Mouse (Mus musculus) left cerebral cortex, postnatal 14 days (tissue): ENCODE measurements around the gene 2510002D24Rik. TPM values are rescaled to one million over a fixed set of nuclear protein-coding genes. Genes with fewer than 3 reads are reported as not detected.
A peak's percentile ranks its signal among the peaks of the same experiment; 100 is the strongest.
"Not testable (repeated sequence)": the region's sequence is repeated elsewhere in the genome, so short reads cannot be mapped to it uniquely, and the experiment has no call there.

Experiments
- DNase-seq, 2 experiments: peaks; one replicate each; pipeline ENCODE4 v3.0.0; 2021 to 2022; ENCODE audit warnings: low spot score in 2 of 2, mixed read lengths in 1 of 2
- intact Hi-C: fragments of 180-260 bp; cut with DNase I; formaldehyde crosslinking; loops from one replicate; pipeline ENCODE4 v1.15.1; 2025
- total RNA-seq, 2 experiments: library from RNA; stranded (reverse); gene quantifications; 2 replicates each; pipeline ENCODE4 v1.2.3; 2021

The 2510002D24Rik gene
- total RNA-seq, 2 experiments from 2014 or later: 22.1 to 26.4 TPM

DNA sequence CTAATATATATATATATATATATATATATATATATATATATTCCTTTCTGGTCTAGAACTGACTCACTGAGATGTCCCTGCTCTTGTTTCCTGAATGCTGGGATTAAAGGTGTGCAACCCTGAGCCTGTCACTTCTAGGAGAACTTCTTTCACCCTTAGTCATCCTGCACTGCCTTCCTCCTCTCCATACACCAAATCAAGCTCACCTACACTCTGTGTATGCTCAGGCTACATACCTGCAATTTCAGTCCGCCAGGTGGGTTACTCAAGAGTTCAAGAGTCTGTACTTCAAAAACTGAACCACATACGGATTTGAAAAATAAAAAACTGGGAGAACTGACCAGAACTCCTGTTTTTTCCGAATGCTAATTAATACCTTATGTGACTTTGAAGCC, 308 bp upstream of the 2510002D24Rik start:
- intact Hi-C loops: no loop called here

DNA sequence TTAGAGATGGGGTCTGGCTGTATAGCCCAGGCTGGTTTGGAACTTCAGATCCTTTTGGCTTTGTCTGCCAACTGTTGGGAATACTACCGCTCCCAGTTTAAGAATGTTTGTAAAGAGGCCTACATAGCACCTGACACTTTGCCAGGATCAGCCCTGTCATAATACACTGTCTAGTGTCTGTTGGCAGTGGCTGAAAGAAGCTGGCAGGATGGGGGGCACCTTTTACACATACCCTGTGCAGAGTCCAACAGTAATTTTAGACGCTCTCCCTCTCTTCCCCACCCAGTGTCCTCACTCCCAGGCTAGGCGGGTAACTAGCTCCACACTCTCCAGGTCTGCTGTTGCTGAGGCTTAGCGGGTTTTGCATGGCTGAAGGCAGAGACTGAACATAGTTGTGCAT, 2.0 kb downstream of the 2510002D24Rik start:
- DNase-seq: no peak
- intact Hi-C loops: no loop called here

More for the DNA sequence above, 308 bp upstream of the 2510002D24Rik start:
- DNase-seq: no peak

DNA sequence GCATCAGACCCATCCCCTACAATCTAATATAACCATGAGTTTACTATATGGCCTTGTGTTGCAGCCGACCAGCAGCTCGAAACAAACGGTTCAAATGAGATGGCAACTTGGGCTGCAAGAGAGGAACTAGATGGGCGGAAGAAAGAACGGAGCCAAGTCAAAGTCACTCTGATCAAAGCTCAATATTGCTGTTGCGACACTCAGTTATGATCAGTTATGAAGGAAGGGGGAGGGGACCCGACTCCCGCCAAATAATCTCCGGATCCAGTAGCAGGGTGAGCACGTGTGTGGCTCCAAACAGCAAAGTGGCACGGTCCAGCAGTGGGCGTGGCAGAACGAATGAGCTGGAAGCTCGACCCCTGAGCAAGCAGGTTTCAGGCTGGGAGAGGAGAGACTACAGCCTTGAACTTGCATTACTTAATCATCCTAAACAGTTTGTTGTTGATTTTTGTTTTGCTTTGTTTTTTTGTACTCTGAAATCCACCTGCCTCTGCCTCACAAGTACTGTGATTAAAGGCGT, 10.0 kb downstream of the 2510002D24Rik start:
- intact Hi-C loops: no loop called here
- no peak for DNase-seq

DNA sequence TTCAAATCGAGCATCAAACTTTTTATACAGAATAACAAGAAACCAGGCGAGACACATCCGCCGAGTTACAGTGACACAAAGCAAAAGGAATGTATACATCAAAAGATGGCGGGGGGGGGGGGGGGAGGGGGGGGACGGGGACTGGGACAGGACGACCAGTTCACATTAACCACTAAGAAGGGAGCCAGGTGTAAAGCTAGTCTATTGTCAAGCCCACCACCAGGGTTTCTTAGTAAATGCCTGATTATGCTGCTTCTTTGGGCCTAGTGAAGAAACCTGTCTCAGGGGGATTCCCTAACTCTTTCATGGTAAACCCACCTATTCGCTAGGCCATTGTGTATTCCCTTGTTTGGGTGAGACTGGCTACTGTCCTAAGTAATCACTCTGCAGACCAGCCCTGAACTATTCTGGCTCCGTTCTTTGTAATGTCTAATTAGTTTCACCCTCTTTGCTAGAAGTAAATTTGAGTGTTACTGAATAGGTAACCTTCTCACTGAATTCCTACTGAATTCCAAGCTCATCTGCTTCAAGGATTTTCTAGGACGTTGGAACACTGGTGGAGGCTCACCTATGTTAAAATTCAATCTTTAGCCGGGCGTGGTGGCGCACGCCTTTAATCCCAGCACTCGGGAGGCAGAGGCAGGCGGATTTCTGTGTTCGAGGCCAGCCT, 13.3 kb downstream of the 2510002D24Rik start:
- DNase-seq, intact Hi-C loops: not testable (repeated sequence)

DNA sequence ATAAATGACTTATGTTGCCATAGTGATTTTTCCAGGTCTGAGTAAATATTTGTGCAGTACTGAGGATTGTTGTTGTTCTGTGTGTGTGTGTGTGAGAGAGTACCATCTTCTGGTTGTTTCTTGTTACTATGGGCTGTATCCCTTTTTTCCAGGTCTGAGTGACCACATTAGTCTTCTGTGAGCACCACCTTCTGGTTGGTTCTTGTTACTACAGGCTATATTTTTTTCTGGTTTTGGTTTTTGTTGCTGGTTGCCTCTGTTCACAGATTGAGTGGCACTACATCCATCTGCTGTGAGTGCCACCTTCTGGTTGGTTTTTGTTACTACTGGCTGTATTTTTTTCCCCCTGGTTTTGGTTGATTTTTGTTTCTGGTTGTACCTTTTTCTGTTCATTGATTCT, 22.2 kb downstream of the 2510002D24Rik start:
- peak; percentile 52 to 94 for DNase-seq
- intact Hi-C loops: no loop called here

DNA sequence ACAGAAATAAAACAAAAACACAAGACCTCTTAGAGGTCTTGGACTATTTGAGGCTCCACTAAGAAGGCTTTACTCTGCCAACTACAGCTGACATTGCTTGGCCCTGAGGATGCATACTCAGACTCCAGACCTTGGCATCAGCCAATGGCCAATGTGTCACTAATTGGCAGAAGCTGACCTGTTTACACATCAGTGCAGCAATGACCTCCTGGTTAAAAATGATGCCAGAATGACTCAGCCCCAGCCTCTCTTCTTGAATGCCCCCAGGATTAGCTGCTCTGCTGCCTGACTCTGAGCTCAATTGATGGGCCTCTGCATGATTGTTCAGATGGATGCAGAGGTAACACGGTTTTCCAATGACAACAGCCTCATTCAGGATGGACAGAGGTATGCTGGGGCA, 23.8 kb downstream of the 2510002D24Rik start:
- no peak for DNase-seq
- intact Hi-C loops: no loop called here

DNA sequence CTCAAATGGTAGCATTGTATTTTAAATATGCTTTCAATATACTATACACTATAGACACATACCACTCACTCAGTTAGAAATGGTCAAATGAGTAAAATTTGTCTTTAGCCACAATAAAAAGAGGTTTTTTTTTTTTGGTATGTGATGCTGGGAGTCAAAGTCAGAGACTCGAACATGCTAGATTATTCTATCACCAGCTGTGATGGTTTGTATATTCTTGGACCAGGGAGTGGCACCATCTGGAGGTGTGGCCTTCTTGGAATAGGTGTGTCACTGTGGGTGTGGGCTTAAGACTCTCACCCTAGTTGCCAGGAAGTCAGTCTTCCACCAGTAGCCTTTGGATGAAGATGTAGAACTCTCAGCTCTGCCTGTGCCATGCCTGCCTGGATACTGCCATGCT, 34.1 kb downstream of the 2510002D24Rik start:
- intact Hi-C loops, DNase-seq: not testable (repeated sequence)

DNA sequence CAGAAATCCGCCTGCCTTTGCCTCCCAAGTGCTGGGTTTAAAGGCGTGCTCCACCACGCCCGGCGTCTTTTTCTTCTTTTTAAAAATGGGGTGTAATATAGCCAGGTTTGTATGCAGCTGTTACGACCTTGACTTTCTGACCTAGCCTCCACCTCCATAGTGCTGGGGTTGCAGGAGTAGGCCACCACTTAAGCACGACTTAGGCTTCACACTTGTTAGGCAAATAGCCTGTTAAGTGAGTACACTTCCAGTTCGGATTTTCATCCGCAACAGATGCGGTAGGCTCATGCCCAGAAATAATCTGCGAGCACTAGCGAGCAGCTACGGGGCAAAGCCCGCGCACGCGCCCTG, 39.7 kb downstream of the 2510002D24Rik start:
- intact Hi-C loops: no loop called here

DNA sequence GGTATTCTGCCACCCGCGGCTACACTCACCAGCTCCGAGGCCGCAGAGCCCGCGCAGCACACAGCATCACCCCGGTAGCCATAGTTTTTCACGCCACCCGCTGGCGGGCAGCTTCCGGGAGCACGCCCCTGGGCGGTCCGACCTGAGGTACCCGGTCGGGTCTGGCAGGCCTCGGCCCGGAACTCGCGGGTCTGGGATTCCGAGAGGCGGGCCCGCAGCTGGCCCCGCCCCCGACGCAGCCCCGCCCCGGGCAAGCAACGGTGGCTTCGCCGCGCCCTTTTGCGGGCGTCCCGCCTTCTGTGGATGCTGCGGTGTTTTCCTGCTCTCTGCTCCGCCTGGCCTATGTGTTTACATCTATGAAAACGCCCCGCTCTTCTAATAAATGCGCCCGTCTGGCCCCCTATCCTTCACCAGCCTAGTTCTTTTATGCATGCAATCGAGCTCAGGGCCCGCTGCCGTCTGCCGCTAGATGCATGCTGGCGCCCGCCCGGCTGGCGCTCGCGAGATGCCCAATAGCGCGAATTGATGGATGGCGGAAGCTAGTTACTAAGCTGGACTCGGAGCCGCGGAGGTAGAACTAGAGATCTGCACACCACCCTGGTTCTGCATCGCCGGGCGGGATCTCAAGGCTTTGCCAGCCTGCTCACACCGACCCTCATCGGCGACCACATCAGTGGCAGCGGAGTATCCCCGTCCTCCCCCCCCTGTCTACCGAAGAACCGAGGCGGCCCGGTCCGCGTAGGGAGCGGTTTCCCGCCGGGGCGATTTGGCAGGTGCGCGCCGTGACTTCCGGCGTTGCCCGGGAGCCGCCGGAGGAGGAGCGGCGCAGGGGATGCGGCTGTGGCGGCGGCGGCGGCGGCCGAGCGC, 40.3 kb downstream of the 2510002D24Rik start, which contains the start of the genes Mrpl40 and Hira:
Gene Mrpl40, minus strand, starts transcription at position 421 of the 867 bp plus-strand sequence.
Gene Hira, plus strand, starts transcription at position 596 of the 867 bp plus-strand sequence.
- intact Hi-C loops: no loop called here
- peak; percentile 90 to 92 for DNase-seq

More for the DNA sequence above, 39.7 kb downstream of the 2510002D24Rik start:
- DNase-seq: no peak

DNA sequence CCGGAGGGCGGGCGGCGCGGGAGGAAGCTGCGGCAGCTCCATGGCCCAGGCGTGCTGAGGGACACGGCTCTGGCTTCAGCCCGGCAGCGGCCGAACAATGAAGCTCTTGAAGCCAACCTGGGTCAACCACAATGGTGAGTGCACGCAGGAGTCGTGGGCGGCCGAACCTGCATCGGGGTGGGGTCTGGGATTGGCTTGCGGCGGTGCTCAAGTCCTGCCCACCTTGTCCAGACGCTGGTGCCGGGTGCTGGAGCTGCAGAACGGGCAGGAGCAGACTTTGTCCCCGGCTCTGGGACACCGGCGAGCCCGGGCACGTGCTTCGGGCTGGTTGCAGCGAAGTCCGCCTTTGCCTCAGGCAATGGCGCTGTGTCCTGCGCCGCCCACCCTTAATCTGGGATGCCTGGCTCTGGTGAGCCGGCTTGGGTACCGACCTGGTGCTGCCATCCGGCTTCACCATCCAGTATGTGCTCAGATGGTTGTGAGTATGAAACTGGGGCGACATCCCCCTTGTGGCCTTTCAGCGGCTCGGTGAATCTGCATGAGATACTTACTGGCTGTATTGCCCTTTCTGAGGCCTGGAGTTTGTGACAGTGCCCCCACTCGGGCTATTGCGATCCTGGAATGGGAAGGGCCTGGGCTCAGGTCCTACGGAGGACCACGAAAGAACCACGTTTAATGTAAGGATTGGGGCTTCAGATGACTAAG, 41.2 kb downstream of the 2510002D24Rik start:
- intact Hi-C loops: no loop called here
- peak; percentile 40 to 41 for DNase-seq

DNA sequence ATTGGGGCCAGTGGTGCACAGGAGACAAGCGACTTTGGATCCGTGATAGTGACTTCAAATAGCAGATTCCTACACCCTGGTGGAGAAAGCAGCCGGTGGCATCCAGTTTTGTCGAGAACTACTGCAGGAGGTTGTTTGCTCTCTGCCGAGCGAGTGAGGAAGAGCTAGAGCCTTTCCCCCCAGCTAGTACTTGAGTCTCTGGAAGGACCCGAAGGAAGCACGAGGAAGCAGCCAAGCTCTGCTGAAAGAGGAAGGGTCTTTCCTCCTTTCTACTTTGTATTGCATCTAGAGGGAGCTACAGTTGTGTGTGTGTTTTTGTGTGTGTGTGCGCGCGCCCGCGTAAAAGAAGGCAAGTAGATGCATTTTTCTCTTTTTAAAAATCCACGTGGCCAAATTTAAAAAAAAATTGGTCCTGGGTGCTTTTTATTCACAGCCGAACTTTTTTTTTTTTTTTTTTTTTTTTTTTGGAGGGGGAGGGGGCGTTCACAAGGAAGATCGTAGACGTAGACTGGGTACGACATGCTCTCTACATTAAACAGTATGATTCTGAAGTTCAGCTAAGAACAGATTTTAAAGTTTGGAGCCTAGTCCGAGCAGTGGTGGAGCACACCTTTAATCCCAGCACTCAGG, 41.8 kb downstream of the 2510002D24Rik start:
- intact Hi-C loops: no loop called here
- peak; percentile 19 to 26 for DNase-seq

DNA sequence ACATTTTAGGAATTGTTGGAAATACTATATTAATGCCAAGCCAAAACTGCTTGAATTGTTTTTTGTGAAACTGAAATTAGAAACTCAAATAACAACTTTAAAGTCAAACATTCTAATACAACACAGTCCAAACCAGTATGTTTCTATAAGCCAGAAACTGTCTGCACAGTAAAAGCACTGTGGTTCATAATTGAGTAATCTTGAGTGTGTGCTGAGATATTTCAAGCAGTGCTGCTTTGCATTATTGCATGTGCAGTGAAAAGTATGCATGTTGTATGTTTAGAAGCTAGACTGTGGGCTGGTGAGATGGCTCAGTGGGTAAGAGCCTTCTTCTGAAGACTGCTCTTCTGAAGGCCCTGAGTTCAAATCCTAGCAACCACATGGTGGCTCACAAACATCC, 47.7 kb downstream of the 2510002D24Rik start:
- intact Hi-C loops: no loop called here
- no peak for DNase-seq

Other genes with a start within 250 kb of the 2510002D24Rik start
- gene Tbx1, start 245.9 kb upstream of the 2510002D24Rik start, total RNA-seq: 1 to 10 TPM; 2.0 to 2.2 TPM
- 1 to 10 TPM; 1.8 to 2.5 TPM for gene Gp1bb, start 214.2 kb upstream of the 2510002D24Rik start, total RNA-seq
- gene Gm49601, start 210.2 kb upstream of the 2510002D24Rik start, total RNA-seq: 100 to 1,000 TPM; 216 to 232 TPM
- gene Sept5, start 206.6 kb upstream of the 2510002D24Rik start, total RNA-seq: 100 to 1,000 TPM; 866 to 932 TPM
- gene Cldn5, start 59.7 kb upstream of the 2510002D24Rik start, total RNA-seq: 10 to 100 TPM; 83.4 to 85.2 TPM
- 10 to 100 TPM; 85.0 to 94.4 TPM for gene Ufd1, start 24.8 kb upstream of the 2510002D24Rik start, total RNA-seq
- 1 to 10 TPM; 2.7 to 3.1 TPM for gene Cdc45, start 24.6 kb upstream of the 2510002D24Rik start, total RNA-seq
- 1 to 10 TPM; 3.3 to 7.7 TPM for gene Gm28539, start within 50 bp of the 2510002D24Rik start, total RNA-seq
- 10 to 100 TPM; 28.9 to 43.8 TPM for gene Mrpl40, start 40.3 kb downstream of the 2510002D24Rik start, total RNA-seq
- gene Hira, start 40.5 kb downstream of the 2510002D24Rik start, total RNA-seq: 10 to 100 TPM; 74.4 to 86.5 TPM